Mouse (Mus musculus) myocyte (in vitro differentiated cells): ENCODE results near the gene Man1c1.

Experiments used
- CEBPB ChIP-seq: IDR thresholded peaks from 2 replicates; pipeline ENCODE4 v1.6.1; 2011; ENCODE audit warnings: mild to moderate bottlenecking, moderate library complexity; ENCODE audit not compliant: poor library complexity, insufficient read depth, severe bottlenecking
- E2F4 ChIP-seq: IDR thresholded peaks from one replicate; pipeline ENCODE4 v1.6.1; 2011; ENCODE audit warnings: mild to moderate bottlenecking, control low read depth, moderate library complexity; ENCODE audit not compliant: insufficient read depth
- MAX ChIP-seq: IDR thresholded peaks from one replicate; pipeline ENCODE4 v1.6.1; 2011; ENCODE audit warnings: low read depth, mild to moderate bottlenecking, control low read depth
- MYOD1 ChIP-seq, 3 experiments: IDR thresholded peaks; one replicate each; pipeline ENCODE4 v1.6.1; 2011; ENCODE audit warnings: control low read depth in 2 of 3, low read depth in 2 of 3, mild to moderate bottlenecking in 2 of 3, moderate library complexity in 1 of 3; ENCODE audit not compliant: insufficient read length in 2 of 3, control insufficient read depth in 1 of 3
- MYOG ChIP-seq, 3 experiments: IDR thresholded peaks; one replicate each; pipeline ENCODE4 v1.6.1; 2011; ENCODE audit warnings: control low read depth in 2 of 3, low read depth in 2 of 3, mild to moderate bottlenecking in 2 of 3; ENCODE audit not compliant: insufficient read length in 2 of 3, control insufficient read depth in 1 of 3, insufficient read depth in 1 of 3
- POLR2A ChIP-seq: IDR thresholded peaks from one replicate; pipeline ENCODE4 v1.6.1; 2011; ENCODE audit warnings: low read depth, mild to moderate bottlenecking, control low read depth, moderate library complexity; ENCODE audit not compliant: insufficient read length
- POLR2AphosphoS2 ChIP-seq: IDR thresholded peaks from one replicate; pipeline ENCODE4 v1.6.1; 2011; ENCODE audit warnings: low read depth, control low read depth; ENCODE audit not compliant: insufficient read length
- REST ChIP-seq: IDR thresholded peaks from one replicate; pipeline ENCODE4 v1.6.1; 2011; ENCODE audit warnings: mild to moderate bottlenecking, control low read depth, moderate library complexity; ENCODE audit not compliant: insufficient read depth, insufficient read length
- TCF12 ChIP-seq: IDR thresholded peaks from one replicate; pipeline ENCODE4 v1.6.1; 2011; ENCODE audit warnings: mild to moderate bottlenecking, control low read depth; ENCODE audit not compliant: poor library complexity, insufficient read depth, severe bottlenecking
- USF1 ChIP-seq: IDR thresholded peaks from one replicate; pipeline ENCODE4 v1.6.1; 2011; ENCODE audit warnings: low read depth, mild to moderate bottlenecking, control low read depth, moderate library complexity

GRCm38 (mm10) chr4:134575486-134575885 is 128.6 kb downstream of the Man1c1 start:
- no peak for TF ChIP-seq POLR2A
- no peak for TF ChIP-seq POLR2AphosphoS2
- no peak for TF ChIP-seq MYOD1 (IDR thresholded peaks at IDR 0.05; ENCODE audit: control insufficient read depth in 1 of 3, insufficient read length in 2 of 3, low read depth in 2 of 3)
- no peak for TF ChIP-seq TCF12
- no peak for TF ChIP-seq CEBPB
- TF ChIP-seq MYOG (IDR thresholded peaks at IDR 0.05; ENCODE audit: control insufficient read depth in 1 of 3, insufficient read depth in 1 of 3, insufficient read length in 2 of 3, low read depth in 2 of 3), result no peak
- no peak for TF ChIP-seq E2F4
- TF ChIP-seq USF1, result no peak
- no peak for TF ChIP-seq MAX
- TF ChIP-seq REST, result no peak
